25 mouse cellular contexts compared by ENCODE assay signal in the genomic region with DNA sequence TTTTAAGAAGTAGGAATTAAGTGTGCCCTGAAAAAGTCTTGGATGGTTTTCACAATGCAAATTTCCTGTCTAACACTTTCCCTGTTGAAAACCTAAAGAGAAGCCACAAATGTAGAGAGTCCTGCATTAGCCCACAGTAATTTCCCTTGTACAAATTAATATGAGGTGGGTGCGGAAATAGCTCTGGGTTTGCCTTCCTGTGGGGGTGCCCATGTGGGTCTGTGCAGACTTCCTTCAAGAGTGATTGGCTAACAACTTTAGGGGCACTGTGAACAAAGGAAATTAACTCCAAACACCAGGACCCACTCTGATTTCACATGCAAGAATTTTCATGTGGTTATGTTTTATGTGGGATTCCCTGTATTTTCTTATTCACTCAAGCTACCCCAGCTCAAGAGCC.
DNase-seq lines count a peak whose midpoint lies in the region; ATAC-seq and TF ChIP-seq lines count a peak whose summit lies in the region.
"Had no signal": no experiment of that assay in that cellular context is flagged by ENCODE, and none has a peak within 500 bp of the region (broad histone marks: within the 10 kb centered on the region; RNA-seq: fewer than 3 reads in every experiment).

No protein-coding gene starts in this region.

- H3K36me3 ChIP-seq in limb, embryonic 10.5 days: no peaks in the 10 kb centered on the region
- H3K36me3 ChIP-seq in forebrain, postnatal 0 days (ENCODE audit: insufficient read depth): no peaks in the 10 kb centered on the region
- H3K36me3 ChIP-seq: embryonic facial prominence, embryonic 12.5 days; embryonic facial prominence, embryonic 15.5 days; forebrain, embryonic 12.5 days; forebrain, embryonic 15.5 days; heart, embryonic 10.5 days; heart, embryonic 13.5 days; hindbrain, embryonic 12.5 days; hindbrain, embryonic 15.5 days had no signal

- TF ChIP-seq CTCF in forebrain, postnatal 0 days (IDR thresholded peaks at IDR 0.05; ENCODE audit: low read depth): no peak

- no peak overlapping the region for H3K4me3 ChIP-seq in limb, embryonic 10.5 days
- H3K4me3 ChIP-seq in forebrain, postnatal 0 days (ENCODE audit: low read depth, low read length): no peak overlapping the region
- H3K4me3 ChIP-seq: embryonic facial prominence, embryonic 12.5 days; embryonic facial prominence, embryonic 15.5 days; forebrain, embryonic 12.5 days; forebrain, embryonic 15.5 days; heart, embryonic 10.5 days; heart, embryonic 13.5 days; hindbrain, embryonic 12.5 days; hindbrain, embryonic 15.5 days had no signal

- no peak overlapping the region for H3K4me2 ChIP-seq in forebrain, postnatal 0 days (ENCODE audit: low read depth)
- H3K4me2 ChIP-seq: embryonic facial prominence, embryonic 12.5 days; embryonic facial prominence, embryonic 15.5 days; forebrain, embryonic 12.5 days; forebrain, embryonic 15.5 days; heart, embryonic 13.5 days; hindbrain, embryonic 12.5 days; hindbrain, embryonic 15.5 days had no signal

- peak; percentile 36 for DNase-seq in 416B (ENCODE audit: low read depth)
- DNase-seq in limb, embryonic 10.5 days (ENCODE audit: low spot score): no peak
- DNase-seq in cerebellum, adult 11 months: no peak
- DNase-seq in right cerebral cortex, postnatal 10 days (ENCODE audit: low spot score in 2 of 2): no peak
- no peak for DNase-seq in forebrain, postnatal 0 days
- DNase-seq: adrenal gland, adult 8-10 months; adrenal gland, postnatal 25 days; cerebellum, adult 18-20 months; cerebellum, adult 9-10 months; cerebellum, postnatal 14 days; gastrocnemius, postnatal 10 days; gastrocnemius, postnatal 36 days; heart, adult 11 months; heart, postnatal 14 days; heart, postnatal 4 days had no signal

- no peaks in the 10 kb centered on the region for H3K27me3 ChIP-seq in limb, embryonic 10.5 days (ENCODE audit: low read depth, poor library complexity, severe bottlenecking)
- no peaks in the 10 kb centered on the region for H3K27me3 ChIP-seq in forebrain, postnatal 0 days (ENCODE audit: insufficient read depth, low read length)
- H3K27me3 ChIP-seq: embryonic facial prominence, embryonic 12.5 days; embryonic facial prominence, embryonic 15.5 days; forebrain, embryonic 12.5 days; forebrain, embryonic 15.5 days; hindbrain, embryonic 12.5 days; hindbrain, embryonic 15.5 days had no signal

- peak; percentile 76 for ATAC-seq in common myeloid progenitor, adult 5-6 weeks (replicated peaks; ENCODE audit: low read depth, poor library complexity, severe bottlenecking)
- no peak for ATAC-seq in forebrain, postnatal 0 days
- ATAC-seq: forebrain, embryonic 15.5 days; intestine, postnatal 0 days had no signal

- WGBS in limb, embryonic 10.5 days: 86% methylated on average over 1 of the region's 1 CpGs
- WGBS in forebrain, postnatal 0 days: 87% methylated on average over 1 of the region's 1 CpGs

- no peaks in the 10 kb centered on the region for H3K9me3 ChIP-seq in limb, embryonic 10.5 days (replicated peaks)
- H3K9me3 ChIP-seq in forebrain, postnatal 0 days (ENCODE audit: low read length): no peaks in the 10 kb centered on the region
- H3K9me3 ChIP-seq: embryonic facial prominence, embryonic 12.5 days; embryonic facial prominence, embryonic 15.5 days; forebrain, embryonic 12.5 days; forebrain, embryonic 15.5 days; heart, embryonic 10.5 days; heart, embryonic 13.5 days; hindbrain, embryonic 12.5 days; hindbrain, embryonic 15.5 days had no signal

- peaks cover 21% of the 10 kb centered on the region for H3K4me1 ChIP-seq in limb, embryonic 10.5 days
- no peaks in the 10 kb centered on the region for H3K4me1 ChIP-seq in forebrain, postnatal 0 days (ENCODE audit: insufficient read depth)
- H3K4me1 ChIP-seq: embryonic facial prominence, embryonic 12.5 days; embryonic facial prominence, embryonic 15.5 days; forebrain, embryonic 12.5 days; forebrain, embryonic 15.5 days; heart, embryonic 10.5 days; heart, embryonic 13.5 days; hindbrain, embryonic 12.5 days; hindbrain, embryonic 15.5 days had no signal

- H3K27ac ChIP-seq in limb, embryonic 10.5 days: 0 out of 2 replicates have a peak overlapping the region, but pooled peaks have one; percentile 15
- no peak overlapping the region for H3K27ac ChIP-seq in forebrain, postnatal 0 days (ENCODE audit: low read depth, low read length)
- H3K27ac ChIP-seq: embryonic facial prominence, embryonic 12.5 days; embryonic facial prominence, embryonic 15.5 days; forebrain, embryonic 12.5 days; forebrain, embryonic 15.5 days; heart, embryonic 10.5 days; heart, embryonic 13.5 days; hindbrain, embryonic 12.5 days; hindbrain, embryonic 15.5 days had no signal

- no peak overlapping the region for H3K9ac ChIP-seq in forebrain, postnatal 0 days
- H3K9ac ChIP-seq: embryonic facial prominence, embryonic 12.5 days; embryonic facial prominence, embryonic 15.5 days; forebrain, embryonic 12.5 days; forebrain, embryonic 15.5 days; heart, embryonic 13.5 days; hindbrain, embryonic 12.5 days; hindbrain, embryonic 15.5 days had no signal
